Mouse (Mus musculus) spleen, adult 12 weeks (tissue): ENCODE data around the gene Hrk.

Experiments
- DNase-seq: peaks from one replicate; pipeline ENCODE4 v3.0.0; 2022; ENCODE audit warnings: low spot score

Hrk gene

DNA sequence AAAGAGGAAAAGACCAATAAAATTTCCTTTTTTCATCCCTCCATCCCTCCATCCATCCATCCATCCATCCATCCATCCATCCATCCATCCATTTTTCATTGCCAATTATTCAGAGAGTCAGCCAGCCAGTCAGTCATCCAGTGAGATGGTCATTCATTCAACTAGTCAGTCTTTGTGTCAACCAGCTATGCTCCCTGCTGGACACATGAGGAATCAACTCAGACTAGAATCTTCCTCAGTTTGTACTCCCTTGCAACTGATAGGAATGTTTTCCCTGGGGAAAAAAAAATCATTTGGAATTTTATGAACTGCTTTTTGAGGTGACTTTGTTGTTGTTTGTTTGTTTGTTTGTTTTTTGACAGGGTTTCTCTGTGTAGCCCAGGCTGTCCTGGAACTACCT is 1.0 kb downstream of the Hrk start:
- DNase-seq: no peak

DNA sequence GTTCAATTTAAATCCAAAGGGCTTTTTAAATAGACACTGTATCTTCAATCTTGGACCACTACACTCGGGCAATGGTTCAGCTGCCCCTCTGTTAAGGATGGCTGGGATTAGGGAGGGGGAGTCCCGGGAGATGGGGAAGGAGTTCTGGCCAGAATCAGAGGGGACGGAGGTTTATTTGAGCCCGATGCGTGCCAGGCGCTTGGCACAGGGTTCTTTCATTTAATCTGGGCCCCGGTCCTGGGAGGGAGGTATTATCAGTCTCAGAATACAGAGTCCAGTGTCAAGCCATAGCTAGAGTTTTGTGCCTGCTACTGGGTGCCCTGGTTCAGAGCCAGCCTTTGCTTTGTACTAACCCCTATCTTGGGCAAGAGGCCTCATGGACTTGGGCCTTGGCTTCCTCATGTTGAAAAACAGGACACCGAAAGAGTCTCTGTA is 3.1 kb downstream of the Hrk start:
- no peak for DNase-seq

DNA sequence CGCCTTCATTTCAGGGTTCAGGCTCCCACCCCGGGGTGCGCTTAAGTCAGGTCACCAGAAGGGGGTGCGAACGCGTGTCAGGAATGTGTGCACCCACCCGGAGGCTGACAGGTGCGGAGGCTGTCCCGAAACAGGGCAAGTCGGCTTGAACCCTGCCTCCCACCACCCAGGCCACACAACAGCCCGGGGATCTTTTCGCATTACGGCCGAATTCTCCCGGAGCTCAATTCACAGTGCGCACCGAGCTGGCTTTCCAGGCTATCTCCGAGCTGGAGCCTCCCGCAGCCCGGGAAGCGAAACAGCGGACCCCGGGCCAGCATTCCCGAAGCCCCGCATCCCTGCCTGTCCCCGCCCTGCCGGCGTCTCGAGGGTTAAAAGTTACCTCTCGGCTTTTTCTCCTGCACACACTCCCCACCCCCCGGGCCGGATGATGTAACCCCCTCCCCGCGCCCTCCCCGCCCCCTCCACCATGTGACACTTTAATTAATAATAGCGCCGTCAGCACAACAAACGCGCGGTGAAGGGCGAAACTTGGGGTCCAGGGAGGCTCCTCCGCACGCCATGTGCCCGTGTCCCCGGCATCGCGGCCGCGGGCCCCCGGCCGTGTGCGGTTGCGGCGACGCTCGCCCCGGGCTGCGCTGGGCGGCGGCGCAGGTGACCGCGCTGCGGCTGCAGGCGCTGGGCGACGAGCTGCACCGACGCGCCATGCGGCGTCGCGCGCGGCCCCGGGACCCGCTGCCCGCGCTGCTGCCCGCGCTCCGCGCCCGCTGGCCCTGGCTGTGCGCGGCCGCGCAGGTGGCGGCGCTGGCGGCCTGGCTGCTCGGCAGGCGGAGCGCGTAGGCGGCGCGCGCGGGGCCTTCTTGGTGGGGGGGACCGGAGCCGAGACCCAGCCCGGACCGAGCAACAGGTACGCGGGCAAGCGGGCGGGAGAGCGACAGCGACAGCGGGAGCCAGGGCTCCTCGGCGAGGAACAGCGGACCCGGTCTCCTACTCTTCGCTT is 5.1 kb downstream of the Hrk start:
- DNase-seq: no peak

DNA sequence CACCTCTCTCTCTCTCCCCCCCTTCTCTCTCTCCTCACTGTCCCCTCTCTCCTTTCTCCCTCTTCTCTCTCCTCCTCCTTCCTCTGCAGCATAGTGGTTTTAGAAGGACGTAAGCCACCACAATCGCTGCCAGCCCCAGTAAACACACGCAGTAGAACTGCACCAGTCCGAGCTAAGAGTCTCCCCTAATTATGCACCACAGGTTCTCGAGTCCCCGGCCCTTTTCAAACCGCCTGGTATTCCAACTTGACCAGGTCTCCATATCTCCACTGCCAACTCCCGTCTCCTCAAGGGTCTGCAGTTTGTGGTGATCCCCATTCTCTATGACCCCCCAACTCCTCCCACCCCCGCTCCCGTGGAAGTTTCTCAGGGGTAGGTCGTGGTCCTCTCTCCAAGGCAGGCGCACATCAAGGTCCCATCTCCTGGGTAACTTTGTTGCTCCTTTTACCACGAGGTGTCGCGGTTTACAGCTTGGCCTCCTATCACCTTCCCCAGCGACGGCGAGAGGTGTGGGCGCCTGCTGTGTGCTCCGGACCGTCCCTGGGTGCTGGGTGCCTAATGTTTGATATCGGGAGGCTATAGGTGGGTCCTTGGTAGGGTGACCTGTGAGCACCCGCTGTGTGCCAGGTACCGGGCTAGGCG is 6.6 kb downstream of the Hrk start:
- DNase-seq: no peak

DNA sequence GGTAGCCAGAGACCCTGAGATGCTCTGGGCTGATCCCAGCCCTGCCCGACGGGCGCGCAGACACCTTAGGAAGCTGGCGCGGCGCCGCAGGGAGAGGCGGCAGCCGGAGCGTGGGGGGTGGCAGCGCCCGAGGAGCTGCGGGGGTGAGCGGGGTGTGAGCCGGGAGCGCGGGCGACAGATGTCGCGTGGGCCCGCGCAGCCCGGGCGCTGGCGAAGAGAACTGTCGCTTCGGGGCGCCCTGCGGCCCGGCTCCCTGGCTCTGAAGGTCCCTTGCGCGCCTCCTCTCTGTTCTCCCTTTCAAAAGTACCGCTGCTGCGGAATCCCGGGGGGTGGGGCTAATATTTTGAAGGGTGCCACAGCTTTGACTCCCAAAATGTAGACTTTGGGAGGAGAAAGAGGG is 7.2 kb downstream of the Hrk start:
- DNase-seq: no peak

DNA sequence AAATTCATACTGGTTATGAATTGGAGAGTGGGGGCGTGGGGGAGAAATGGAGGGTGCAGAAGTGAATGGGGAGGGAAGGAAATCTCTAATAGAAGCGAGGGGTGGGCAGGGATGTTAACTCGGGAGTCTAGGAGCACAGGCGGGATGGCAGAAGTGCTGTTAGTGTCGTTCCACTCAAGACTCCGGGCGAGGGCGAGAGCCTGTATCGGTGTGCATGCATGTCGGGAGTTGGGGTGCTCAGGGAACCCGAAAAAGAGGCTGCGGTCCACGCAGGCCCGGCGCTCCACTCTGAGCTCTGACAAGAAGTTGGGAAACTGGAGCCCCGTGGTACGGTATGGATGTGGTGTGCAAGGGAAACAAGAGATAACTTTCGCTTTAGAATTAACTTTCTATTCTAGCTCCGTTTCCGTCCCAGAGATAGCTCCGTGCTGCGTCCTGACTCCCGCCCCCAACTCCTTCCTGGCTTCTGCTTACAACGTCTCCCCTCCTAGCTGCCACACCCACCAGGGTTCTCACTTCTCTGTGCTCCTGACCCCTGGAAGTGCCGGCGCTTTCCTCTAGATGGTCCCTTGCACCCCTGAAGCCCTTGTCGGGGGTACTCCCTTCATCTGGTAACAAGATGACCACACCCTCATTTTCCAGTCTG is 7.8 kb downstream of the Hrk start:
- DNase-seq: no peak

DNA sequence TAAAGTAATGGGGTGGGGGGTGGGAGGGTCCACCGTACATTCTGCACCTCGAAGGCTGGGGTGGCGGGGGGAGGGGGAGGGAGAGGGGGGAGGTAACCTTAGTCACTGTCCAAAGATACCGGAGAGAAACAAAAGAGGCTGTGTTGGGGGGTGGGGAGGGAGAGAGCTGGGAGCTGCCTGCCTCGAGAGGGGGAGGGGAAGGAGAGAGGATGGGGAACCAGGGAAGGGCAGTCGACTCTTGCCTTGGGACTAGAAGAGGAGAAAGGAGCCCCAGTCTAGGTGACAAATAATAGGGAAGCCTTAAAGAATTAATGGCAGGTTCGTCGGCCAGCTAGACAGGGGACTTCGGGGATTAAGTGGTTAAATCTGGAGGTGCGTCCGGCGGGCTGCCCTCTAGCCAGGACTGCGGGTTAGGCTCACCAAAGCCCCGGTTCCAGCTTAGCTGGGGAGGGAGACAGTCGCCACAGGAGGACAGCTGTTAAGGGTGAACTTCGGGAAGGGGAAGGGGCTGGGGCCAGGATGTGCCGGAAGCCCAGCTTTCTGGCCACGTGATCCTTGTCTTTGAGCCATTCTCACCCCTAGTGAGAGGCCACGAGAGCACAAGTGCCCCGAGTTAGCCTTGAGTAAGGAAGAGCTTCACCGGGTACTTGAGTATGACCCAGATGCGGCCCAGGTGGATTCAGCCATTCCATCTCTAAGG is 10.0 kb downstream of the Hrk start:
- DNase-seq: no peak

DNA sequence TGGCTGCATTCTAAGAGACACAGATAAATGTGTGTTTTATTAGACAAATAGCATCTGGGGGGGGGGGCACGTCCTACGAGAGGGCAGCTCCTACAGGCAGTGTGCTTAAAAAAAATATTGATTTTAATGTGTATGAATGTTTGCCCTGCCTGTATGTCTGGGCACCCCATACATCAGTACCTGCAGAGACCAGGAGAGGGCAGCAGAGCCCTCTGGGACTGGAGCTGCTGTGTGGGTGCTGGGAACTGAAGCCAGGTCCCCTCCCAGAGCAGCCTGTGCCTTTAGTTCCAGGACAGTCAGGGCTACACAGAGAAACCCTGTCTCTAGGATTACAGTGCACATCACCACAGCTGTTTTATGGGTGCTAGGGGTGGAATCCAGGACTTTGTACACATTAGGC is 10.7 kb downstream of the Hrk start:
- no peak for DNase-seq

DNA sequence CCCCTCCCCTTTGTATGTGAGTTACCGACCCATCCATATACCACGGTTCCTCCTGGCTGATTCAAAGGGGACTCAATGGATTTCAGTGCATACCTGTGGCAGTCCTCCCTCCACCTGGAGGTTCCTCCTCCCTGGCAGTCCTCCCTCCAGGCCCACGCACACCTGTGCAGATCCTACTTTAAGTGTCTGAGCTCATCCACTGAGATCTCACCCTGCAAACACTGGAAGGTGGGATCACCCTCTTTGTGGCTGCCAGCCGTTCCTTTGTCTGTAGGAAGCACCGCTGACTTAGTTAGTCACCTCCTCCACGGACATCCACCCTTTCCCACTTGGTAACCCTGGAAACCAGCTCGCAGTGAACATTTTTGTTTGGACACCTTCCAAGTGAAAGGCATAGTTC is 13.2 kb downstream of the Hrk start:
- DNase-seq: no peak

DNA sequence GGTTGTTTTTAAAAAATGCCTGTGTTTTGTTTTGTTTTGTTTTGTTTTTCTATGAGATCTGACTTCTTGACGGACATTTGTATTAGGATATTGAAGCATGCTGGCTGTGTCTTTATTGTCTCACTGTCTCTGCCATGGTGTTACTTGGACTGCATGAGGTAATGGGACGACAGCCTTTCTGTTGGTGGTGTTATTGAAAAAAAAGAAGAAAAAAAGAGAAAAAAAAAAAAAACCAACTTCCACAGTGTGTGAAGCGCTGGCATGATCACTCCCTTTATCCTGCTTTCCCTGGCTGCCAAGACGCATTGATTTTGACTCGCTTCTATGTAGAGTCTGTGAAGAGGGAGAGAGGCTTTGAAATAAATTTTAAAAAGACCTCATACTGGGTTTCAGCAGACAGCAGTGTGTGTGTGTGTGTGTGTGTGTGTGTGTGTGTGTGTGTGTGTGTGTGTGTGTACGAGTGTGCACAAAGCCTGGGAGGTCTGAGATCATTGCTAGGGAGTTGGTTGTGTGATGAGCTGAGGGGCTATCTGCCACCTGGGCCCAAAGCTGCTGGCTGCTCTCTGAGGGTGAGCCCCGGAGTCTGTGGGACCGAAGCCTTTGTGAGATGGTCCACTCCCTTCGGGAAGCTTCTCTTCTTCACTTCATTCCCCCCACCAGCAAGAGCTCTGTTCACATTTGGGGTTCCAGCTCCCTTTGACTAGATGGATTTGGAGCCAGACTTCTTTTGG is 22.6 kb downstream of the Hrk start:
- no peak for DNase-seq

DNA sequence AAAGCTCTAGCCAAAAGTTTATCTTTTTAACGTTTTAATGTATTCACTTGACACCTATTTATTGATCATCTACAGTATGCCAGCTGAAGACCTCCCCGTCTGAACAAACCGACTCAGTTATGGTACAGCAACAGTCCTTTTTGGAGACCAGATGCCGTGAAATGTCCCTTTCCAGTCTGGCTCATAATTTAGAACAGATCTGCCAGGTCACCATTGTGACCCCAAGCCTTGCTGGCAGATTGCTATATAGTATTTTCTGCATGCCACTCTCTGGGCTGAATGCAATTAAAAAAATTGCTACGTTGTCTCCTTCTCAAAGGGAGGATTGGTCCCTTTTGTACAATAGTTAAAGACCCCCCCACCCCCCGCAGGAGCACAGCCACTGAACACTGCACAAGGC is 23.9 kb downstream of the Hrk start:
- no peak for DNase-seq

DNA sequence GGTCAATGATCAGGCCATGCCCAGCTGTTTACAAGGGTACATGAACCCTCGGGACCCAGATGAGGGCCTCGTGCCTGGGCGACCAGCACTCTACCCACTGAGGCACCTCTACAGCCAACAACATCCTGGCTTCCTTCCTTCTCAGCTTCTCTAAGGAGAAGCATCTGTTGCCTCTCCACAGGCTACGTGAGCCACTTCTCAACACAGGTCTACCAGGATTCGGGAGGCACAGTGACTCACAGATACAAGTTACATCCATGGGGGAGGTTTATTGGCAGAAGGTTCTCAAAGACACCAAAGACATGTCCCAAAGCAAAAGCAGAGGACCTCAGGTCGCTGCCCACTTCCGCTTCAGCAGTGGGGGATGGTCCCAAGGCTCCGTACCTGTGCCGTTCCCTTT is 26.0 kb downstream of the Hrk start:
- no peak for DNase-seq

DNA sequence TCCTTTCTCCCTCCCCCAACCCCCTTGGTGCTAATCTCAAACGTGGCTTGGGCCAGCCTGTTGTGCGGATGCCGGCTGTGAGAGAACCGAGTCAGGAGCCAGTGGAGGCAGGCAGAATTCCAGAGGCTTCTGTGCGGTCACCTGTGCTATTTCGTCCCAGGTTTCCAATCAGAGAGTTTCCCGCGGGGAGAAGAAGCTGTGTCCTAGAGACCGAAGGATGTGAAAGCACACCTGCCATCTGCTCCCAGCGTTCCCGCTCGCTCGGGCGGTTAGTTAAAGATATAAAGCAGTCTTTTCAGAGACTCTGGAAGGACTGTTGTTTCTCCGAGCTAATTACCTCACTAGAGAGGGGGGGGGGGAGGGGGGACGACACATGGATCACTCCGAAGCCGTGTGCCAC is 27.8 kb downstream of the Hrk start:
- no peak for DNase-seq

DNA sequence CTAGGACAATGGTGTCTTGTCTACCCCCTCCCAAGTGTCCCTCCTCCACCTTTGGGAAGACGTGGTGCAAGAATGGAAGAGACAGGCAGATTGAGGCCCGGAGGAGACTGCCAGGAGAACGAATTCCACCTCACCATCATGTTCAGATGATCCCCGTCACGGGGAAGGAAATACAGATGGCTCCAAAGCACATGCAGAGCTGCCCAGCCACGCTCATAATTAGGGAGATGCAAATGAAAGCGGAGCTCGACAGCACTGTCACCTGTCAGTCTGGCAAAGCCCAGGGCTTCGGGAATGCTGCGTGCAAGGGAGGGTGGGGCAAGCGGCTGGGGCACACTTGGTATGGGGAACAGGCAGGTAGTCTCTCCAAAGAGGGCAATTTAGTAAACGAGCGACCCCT is 33.0 kb downstream of the Hrk start:
- no peak for DNase-seq

DNA sequence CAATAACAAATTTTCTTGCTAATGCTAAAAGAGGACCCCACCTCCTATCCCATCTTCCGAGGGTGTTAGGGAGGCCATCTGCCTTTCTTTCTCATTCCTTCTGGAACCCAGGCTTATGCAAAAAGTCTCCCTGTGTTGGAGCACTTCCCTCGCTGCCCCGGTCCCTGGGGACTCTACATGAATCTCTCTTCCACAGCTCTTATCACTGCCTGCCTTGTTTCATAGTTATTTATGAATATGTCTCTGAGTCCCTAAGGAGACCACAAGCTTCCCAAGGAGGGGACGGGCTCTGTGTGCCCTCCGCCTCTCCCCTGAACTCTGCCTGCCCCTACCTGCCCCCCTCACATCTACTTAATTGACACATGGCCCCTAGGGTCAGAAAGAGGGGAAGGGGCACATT is 35.2 kb downstream of the Hrk start:
- DNase-seq: no peak

DNA sequence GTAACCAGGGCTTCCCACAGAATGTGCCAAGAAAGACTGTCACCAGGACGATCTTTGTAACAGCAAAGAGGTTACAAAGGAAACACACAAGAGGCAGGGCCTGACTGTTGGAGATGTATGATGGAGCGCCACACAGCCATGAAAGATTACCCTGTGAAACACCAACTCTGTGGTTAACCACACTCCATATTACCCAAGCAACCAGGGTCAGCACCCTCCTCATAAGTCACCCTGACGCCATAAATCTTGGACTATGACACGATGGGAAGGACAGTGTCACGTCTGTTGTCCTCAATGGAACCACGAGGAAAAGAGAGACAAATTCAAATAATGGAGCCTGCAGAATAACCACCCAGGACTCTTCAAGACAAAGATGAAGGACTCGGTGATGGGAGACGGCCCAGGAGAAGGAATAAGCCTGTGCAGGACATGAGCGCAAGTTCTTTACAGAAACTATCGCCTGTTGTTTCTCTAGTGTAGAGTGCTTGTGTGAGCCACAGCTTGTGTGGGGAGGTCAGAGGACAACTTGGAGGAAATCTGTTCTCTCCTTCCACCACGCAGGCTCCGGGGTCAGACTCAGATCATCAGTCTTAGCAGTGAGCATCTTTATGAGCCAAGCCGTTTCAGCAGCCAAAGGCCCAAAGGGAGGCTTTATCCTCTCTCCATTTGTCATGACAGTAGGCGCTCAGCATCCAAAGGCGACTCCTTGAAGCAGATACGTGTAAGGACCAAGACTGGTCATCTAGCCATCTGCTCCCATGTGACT is 40.4 kb downstream of the Hrk start:
- no peak for DNase-seq

DNA sequence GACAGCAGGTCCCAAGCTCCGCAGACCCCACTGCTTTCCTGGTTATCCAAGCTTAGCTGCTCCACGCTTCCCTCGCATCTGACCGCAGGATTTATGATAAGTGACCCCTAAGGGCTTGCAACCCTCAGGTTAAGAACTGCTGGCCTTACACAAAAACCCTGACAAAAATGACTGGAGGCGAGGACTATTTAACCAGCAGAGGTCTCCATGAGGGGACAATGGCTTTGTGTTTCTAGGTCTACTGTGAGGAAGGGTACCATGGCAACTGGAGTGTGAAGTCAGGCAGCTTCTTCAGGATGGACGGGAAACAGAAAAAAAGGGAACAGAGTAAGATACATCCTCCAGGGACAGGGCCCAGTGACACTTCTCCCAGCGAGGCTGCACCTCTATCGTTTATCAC is 41.4 kb downstream of the Hrk start:
- DNase-seq: no peak

DNA sequence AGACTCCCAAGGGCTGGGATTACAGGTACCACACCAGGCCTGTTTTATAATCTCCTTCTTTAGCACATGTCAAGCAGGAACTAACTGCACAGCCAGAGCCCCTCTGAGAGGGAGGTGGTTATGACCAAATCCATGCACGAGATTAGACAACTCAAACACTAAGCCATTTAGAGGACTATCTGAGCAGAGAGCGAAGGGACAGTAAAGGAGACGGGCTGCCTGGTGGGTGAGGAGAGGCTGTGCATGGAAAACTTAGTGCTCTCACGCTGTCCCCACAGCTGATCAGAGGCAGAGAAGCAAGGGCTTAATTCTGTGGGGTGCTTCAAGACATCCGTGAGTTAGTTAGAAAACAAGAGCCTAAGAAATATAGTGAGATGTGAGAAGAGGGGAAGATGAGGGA is 49.6 kb downstream of the Hrk start:
- DNase-seq: no peak

DNA sequence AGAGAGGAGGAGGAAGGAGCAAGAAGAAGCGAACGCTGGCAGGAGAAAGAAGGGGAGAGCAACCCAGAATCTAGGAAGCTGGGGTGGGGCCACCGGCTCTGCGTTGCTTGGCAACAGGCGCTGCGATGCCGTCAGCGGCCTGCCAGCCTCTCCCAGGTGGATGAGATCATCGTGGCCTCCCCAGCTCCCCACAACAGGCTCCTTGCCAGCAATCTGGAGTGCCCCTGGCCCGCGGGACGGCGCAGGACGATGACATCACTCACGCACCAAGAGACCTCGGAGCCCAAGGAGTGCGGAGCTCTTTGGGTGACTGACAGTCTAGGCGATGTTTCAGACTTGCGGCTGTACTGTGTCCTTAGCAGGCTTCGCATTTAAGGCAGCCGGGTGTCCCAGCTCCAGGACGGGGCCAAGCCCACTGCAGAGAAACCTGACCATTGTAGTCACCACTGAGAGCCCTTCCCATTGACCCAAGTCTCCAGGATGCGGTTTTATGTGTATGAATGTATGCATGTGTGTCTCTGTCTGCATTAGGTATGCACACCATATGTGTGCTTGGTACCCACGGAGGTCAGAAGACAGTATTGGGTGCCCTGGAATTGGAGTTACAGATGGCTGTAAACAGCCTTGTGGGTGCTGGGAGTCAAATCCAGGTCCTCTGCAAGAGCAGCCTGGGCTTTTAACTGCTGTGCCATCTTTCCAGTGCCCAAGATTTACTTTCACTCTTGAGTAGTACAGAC is 50.1 kb downstream of the Hrk start:
- DNase-seq: no peak

DNA sequence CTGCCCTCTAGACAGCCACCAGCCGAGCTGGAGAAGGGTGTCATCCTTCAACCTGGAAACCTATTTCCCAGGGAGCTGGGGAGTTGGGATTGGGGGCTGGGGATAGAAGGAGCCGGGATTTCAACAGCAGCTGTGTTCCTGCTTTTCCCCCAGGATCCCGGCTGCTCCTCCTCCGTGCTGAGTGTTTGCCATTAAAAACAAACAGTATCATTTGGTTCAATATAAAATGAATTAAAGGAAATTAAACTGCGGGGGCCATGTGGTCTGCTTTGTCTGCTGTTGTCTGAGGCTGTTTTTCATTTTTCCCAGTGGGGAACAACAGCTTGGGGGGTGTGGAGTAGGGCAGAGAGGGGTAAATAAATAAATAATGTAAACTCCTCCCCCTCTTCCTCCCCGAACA is 53.0 kb downstream of the Hrk start:
- no peak for DNase-seq
